Mouse (Mus musculus) urinary bladder, postnatal 25 days (tissue): ENCODE data around the gene Alg9.
A peak's percentile ranks its signal among the peaks of the same experiment; 100 is the strongest.

Source experiments
- DNase-seq: peaks from one replicate; pipeline ENCODE4 v3.0.0; 2022; ENCODE audit warnings: low spot score

The Alg9 gene

DNA sequence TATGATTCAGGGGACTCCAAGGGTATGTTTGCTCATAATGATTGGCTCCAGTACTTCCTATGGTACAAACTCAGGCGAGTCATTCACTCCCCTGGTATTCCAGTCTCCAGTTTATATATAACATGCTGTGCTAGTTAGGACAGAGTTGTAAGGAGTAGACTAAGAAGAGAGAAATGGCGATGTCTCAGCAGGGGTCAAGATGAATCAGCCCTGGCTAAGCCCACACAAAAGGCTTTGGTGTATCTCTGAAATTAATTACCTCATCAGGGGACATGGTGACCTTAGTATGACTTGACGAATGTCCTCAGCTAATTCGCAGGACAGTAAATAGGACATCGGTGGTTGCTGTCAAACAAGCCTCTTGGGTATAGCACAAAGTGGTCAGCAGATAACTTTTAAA lies 18.1 kb upstream of the Alg9 start:
- no peak for DNase-seq

DNA sequence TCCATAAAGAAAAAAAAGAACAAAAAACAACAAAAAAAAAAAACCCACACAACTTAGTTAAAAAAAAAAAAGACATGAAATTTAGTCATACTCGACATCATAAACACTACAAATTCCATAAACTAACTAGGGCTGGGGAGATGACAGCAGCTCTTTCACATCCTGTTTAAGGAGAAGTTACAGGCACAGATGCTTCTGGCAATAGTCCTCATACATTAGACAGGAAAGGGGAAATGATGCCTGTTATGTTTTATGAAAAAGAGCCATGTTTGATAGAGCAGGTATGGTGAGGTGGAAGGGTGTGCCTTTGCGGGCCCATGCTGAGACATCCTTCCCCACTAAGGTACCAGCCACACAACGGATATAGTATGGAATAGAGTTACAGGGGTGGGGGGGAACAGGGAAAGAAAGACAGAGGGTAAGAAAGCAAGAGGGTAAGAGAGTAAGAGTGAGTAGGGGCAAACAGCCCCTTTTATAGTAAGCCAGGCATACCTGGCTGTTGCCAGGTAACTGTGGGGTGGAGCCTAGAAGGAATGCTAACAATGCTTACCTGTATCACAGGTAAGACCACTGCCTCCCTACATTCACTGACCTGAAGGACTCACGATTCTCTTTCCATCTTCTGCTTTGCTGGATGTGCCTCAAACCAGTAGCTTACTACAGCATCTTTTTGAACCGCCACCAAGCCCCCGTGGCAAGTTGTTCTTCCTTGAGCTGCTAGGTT lies 13.1 kb upstream of the Alg9 start:
- no peak for DNase-seq

DNA sequence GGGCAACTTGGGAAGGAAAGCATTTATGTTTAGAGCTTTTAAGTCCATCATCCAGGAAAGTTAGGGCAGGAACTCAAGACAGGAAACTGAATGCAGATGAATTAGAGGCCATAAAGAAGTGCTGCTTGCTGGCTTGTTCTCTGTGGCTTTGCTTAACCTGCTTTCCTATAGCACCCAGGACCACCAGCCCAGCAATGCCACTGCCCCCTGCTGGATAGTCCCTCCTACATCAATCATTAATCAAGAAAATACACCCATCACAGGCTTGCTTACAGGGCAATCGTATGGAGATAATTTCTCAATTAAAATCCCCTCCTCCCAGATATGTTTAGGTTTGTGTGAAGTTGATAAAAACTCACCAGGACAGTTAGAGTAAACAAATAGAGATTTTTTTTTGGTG lies 11.5 kb upstream of the Alg9 start:
- DNase-seq, result no peak

DNA sequence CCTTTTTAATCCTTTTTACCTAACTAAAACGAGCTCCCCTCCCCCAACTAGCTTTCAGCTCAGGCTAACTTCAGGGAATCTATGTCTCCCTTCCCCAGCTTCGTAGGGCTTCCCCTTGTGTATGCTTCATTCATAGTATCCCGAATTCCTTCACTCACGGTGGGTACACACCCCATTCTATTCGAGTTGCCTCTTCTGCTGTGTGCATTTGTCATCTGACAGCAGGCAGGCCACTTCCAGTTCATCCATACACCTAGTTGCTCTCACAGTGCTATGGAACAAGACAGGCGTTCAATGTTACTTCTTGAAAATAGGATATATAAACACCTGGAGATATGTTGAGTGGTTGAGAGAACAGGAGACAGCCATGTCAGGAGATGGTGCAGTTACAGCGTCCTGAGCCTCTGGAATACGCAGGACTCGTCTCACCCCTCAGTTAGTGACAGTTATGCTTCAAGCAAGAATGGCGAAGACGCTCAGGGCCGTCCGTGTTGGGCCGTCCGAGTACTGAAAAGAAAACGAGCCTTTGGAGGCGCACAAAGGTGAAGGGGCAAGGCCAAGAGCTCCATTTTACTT lies 7.2 kb upstream of the Alg9 start:
- no peak for DNase-seq

DNA sequence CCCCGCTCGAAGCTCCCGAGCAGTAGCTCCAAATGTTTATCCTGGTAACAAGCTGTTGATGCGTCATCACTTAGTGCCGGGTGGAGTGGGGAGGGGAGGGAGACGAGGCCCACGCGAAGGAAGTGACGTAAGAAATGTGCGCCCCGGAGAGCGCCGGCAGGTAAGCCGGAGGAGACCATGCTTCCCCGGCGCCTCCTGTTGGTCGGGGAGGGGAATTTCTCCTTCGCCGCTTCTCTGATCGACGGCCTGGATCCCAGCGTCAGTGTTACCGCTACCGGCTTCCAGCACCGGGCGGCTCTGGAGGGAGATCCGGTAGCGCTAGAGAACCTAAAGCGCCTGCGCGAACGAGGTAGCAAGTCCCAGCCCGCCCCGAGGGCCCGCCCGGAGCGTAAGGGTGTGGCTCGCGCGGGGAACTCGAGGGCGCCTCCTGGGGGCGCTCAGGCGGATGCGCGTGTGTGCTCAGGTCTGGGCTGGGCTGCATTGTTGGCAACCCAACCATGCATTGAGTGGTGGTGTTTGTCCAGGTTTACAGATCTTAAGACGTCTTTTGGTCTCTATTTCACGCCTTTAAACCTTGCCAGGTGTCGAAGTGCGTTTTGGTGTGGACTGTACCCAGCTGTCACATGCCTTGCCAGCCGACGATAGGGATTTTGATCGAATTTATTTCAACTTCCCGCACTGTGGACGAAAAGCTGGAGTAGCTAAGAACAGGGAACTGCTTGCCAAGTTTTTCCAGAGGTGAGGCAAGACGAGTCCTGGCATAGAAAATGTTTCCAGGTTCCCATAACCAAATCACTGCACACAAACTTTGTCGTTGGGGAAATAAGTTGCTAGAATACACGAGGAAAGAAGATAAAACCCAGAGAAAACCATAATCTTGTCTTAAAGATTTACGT lies 6.5 kb upstream of the Alg9 start, which contains the start of gene Fdxacb1:
Fdxacb1 (plus strand) TSS at position 130 of the 896 bp plus-strand sequence.
- DNase-seq, result peak; percentile 97

DNA sequence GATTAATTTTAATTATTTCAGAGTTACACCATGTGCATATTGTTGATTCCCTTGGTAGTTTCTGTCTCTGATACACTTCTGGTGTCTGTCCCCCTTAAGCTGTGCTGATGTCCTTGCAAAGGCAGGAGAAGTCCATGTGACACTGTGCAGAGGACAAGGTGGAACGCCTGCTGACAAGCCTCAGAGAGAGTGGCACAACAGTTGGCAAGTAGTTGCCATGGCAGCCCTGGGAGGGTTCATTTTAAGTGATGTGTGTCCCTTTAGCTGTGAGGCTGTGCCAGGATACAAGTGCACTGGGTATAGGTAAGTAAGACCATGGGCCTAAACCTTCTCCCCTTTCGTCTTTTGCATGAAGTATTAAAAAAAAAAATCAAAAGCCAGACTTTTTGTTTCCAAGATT lies 4.8 kb upstream of the Alg9 start:
- DNase-seq, result no peak

DNA sequence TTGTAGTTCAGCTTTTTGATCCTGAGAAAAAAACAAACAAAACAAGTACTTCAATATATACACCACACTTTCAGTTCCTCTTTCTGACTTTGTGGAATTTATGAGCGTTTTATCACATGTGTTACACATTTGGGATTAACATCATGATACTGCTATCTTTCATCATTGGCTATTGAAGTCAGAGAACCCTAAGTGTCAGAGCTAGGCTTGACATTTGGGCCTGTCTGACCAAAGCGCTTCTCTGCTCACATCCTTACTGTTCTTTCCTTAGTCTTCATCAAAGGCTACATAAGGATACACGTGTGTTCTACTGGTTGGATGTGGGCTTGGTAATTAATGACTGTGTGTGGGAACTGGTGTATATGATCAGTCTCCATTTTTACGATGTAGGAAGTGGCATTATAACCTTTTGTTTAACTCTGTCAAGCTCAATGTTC lies 775 bp upstream of the Alg9 start:
- no peak for DNase-seq

DNA sequence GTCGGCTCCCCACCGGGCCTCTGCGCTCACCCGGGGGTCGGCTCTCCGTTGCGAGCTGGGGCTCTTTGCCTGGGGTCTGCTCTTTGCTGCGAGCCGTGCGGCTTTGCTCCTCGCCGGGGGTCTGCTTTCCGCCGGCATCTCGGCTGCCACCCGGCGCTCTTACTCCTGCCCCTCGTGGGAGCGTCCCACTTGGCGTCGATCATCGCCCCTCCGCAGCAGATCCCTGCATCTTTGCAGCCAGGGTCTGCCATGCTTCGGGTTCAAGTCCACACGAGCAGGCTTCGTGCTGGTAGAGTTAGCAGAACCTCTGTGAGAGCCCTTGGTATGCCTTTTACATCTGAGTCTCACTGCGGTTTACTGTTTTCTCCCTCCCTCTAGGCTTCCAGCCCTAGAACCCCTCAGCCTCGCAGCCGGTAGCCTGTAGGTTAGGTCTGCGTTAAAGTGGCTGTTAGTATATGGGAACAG lies 875 bp downstream of the Alg9 start:
- peak; percentile 13 for DNase-seq

DNA sequence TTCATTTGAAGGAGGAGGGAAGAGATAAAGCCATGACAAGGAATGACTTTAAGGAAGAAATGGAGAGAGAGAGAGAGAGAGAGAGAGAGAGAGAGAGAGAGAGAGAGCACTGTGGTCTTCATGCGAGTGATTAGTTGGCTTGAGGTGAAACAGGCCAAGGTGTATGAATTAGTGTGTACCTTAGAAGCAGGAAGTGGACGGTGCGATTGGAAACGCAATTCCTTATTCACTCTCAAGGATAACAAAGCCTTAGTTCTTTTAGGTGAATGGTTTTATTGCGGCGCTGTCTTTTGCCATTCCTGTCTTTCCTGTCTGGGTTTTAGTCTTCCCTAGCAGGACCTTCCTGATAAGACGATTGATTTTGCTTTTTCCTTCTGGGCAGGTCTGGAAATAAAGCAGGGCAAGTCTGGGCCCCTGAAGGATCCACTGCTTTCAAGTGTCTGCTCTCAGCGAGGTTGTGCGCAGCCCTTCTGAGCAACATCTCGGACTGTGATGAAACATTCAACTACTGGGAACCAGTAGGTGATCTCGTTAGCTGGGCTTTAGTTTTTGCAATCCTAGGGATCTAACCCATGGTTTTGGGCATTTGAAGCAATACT lies 1.4 kb downstream of the Alg9 start:
- no peak for DNase-seq

DNA sequence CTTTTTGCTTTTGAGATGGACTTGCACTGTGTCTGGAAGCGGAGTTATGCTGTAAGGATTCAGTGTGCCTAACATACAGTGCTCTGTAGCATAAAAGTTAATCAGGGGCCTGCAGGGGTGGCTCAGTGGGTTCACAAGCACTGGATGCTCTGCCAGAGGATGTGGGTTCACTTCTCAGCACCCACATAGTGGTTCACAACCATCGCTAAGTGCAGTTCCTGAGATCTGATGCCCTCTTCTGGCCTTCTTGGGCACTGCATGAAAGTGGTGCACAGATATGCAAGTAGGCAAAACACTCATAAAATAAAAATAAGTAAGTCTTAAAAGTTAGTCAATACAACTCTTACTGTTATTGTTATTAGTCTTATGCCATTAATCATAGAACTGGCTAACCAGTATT lies 7.3 kb downstream of the Alg9 start:
- DNase-seq, result no peak

DNA sequence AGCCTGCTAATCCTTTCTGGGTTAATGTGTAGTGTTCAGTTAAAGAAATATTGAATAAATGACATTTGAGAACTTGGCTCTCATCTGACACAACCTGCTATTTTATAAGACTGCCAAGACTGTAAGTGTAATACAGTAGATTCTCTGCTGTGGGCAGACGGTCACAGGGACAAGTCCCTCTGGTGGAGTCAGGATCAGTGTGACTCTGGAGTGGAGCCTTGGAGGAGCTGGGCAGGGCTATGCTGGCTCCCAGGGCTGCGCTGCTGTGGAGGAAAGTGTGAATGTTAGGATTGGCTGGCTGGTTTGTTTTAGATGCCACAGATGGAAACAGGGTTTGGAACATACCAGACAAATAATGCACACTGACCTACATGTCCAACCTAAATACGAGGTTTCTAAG lies 20.4 kb downstream of the Alg9 start:
- no peak for DNase-seq

DNA sequence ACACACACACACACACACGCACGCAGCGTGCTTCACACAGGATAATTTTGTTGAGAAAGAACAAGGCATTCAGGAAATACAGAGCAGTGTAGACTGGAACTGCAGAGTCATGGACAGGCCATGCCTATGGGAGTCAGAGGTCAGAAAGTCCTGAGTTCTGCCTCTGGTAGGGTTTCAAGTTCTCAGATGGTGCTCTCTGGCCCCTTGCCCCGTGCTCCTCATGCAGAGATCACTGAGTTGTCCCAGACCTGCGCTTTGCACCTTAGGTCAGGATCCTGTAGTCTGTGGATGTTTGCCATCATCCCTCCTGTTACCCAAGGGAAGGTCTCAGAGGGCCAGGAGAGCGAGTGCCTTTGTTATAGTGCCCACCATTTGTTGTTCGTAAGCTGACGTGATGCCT lies 22.0 kb downstream of the Alg9 start:
- no peak for DNase-seq

DNA sequence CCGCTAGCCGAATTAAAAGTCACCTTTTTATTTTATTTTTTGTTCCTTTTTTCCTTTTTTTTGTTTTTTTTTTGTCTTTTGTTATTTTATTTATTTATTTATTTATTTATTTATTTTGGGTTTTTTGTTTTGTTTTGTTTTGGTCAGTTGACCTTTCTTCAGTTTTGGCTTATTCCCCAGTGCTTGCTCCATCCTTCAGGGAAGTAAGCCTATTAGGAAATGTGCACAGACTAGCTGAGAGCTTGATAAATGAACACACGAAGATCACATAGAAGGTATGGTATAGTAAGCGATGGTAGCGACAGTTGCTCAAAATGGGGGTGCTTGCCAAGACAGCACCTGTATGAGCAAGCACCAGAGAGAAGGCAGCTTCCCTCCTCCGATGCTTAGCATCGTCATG lies 22.8 kb downstream of the Alg9 start:
- DNase-seq, result no peak

DNA sequence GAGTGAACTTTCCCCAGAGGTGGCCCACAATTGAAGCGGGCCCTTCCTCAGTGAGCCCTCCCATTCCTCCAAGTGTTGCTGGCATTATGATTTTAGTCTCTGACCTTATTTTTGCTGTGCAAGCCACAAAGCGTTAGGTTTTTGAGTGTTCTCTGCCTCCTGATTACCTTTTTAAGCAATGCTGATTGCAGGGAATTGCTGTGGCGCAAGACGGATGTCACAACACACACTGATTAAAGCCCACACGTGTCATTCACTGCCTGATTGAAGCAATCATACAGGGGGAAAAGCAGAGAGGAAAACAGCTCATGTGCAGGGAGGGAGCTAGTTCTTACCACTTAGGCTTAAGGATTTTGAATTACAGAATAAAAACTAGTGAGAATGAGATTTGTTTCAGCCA lies 23.5 kb downstream of the Alg9 start:
- no peak for DNase-seq

DNA sequence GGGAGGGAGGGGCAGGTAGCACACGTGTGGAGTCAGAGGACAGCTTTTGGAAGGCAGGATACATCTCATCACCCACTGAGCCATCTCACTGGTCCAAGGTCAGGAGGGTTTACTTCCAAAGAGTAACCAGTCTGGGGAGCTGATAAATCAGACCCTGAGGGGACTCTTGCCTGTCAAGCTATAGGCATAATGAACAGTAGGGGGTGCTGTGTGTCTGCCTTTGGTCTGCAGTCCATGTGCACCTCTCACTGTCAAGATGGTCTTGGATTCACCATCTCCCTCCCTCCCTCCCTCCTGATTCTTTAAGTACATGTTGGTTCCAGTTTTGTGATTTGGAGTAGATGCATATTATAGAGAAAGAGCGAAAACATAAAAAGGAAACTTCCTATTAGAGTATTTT lies 26.2 kb downstream of the Alg9 start:
- no peak for DNase-seq

DNA sequence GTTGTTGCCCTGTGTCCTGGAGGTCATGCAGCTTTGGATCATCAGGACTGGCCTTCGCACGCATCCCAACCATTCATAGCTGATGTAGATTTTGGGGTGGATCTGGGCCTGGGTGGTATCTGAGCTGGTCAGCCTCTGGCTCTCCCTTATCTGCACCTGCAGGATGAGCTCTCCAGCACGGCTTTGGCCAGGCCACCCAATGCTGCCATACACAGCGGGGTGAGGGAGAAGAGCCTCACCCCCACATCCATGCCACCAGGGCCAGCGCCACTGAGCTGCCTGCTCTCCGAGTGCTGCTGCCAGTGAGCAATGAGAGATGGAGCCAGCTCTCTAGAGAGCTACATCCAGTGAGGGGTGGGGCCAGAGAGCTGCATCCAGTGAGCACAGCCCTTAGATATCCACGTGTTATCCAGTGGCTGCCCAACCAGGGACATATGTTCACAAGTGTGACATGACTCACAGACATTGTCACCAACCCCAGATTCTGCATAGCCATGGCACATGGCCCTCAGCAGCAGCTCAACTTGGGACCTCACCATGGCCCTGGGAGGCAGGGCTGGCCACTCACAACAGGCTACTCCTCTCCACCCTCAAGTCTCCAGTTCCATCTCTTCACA lies 28.3 kb downstream of the Alg9 start:
- DNase-seq, result no peak

DNA sequence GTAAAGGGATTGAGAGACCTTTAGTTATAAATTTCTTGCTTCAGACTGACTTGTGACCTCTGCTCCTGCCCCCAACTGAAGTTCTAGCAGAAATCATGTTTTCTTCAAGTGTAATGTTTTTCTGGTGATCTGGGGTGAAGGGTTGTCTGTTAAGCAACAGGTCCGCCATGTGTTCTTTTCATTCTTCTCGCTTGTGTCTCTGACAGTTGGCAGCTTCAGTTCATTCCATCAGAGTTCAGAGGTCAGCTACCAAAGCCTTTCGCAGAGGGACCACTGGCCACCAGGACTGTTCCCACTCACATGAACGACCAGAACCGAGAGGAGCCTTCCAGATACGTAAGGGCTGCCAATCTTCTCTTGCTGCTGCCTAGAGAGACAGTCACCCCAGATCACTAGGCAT lies 33.7 kb downstream of the Alg9 start:
- DNase-seq, result no peak

DNA sequence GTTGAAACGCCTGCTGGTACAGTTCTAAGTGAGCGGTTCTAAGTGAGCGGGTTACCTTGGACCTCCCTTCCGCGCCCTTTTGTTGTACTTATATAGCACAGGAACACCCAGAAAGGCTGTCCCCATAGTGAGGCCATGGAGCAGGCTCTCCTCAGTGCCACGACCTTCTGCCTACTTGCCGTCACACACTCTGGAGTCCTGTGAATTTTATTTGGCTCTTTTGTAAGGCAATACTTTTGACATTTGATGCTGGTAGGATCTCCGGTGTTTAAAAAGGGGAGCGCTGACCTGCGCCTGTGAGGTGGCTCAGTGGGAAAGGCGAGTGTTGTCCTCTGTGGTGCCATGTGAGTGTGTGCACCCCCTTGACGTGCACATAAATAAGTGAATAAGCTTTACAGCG lies 34.3 kb downstream of the Alg9 start:
- no peak for DNase-seq

DNA sequence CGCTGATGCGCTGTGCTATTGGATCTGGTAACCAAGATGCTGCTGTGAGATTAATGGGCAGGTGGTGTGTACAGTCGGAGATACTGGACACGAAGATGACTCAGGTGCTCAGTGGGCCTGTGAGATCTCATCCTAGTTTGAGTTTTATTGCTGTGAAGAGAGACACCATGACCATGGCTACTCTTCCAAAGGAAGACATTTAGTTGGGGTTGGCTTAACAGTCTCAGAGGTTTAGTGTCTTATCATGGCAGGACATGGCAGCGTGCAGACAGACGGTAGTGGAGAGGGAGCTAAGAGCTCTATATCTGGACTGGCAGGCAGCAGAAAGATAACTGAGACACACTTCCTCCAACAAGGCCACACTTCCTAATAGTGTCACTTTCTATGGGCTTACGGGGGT lies 36.4 kb downstream of the Alg9 start:
- no peak for DNase-seq

DNA sequence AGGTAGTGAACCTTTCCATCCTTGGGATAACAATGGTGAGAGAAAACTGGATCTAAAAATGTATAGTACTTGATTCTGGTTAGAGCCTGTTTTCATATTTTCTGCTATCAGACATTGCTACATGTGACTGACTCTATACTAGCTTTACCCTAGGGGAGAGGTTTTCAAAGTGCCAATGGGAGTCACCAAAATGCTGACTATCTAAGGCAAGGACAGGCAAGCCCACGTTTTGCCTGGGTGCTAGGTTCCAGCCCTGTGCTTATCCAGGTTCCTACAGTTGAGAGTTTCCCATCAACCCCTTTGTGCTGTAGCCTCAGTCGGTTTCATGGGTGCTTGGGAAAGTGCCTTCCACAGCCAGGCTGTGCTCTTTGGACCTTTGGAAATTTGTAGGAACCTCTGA lies 36.9 kb downstream of the Alg9 start:
- no peak for DNase-seq

DNA sequence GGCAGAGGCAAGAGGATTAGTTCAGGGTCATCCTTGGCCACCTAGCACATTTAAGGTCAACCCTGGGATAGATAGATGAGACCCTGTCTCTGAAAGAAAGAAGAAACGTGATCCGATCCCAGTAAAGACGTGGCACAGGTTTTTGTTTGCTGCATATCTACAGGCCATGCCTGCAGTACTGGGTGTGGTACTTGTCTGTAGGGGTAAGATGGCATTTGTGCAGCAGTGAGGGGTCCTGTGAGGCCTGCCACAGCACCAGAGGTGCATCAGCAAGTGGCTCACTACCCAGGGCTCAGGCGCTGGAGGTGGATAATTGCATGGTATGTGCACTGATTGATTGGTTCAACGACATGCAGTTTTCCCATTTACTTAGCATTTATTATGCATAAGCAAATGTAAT lies 39.0 kb downstream of the Alg9 start:
- DNase-seq, result no peak

DNA sequence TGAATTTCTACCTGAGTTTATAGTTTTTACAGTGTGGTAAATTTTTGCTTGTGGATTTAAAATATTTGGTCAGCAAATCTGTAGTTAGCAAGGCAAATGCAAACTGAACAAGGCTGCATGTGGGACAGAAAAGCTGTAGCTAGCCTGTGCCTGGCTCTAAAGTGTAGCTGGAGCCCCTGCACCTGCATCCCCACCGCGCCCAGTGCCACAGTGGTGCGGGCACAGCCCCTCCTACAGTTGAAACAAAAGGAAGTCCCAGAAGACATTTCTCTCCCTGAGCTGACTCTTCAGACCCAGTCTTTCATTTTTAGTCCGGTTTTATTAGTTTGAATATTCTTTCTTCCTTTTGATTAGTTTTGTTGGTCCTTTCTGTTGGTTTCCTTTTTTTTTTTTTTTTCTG lies 40.8 kb downstream of the Alg9 start:
- DNase-seq, result no peak
